Mouse (Mus musculus): ENCODE measurements around the gene Btbd35f29. TPM values are rescaled to one million over a fixed set of nuclear protein-coding genes. Genes with fewer than 3 reads are reported as not detected.
"Not testable (repeated sequence)": the region's sequence is repeated elsewhere in the genome, so short reads cannot be mapped to it uniquely, and the experiment has no call there.

Btbd35f29 gene
- not detected in 2 replicates for polyA plus RNA-seq (2015; fragmentation: Nextera tagmentation; extraction: Ambion mirVana)

DNA sequence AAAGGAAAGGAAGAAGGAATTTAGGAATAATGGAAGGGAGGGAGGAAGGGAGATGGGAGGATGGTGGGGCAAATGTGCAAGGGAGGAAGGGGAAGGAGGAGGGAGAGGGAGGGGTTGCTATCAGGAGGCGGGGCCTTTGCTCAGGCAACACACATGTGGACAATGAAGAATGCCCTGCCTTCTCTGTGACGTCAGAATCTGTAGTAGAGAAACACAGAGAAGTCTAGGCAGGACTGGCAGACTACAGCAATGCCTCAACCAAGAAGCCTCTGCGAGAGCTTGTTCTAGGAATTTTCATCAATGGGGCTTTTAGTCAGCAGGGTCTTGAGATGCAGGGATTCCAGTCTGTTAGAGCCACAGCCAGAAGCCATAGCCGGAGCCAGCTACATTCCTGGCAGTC lies at the start of gene Btbd35f29:
Gene Btbd35f29, plus strand, starts transcription at position 301 of the 400 bp plus-strand sequence.
- not testable (repeated sequence) for H3K4me2 ChIP-seq (replicated peaks; ENCODE audit: low read depth); ATAC-seq (ENCODE audit: low FRiP score, low TSS enrichment)

DNA sequence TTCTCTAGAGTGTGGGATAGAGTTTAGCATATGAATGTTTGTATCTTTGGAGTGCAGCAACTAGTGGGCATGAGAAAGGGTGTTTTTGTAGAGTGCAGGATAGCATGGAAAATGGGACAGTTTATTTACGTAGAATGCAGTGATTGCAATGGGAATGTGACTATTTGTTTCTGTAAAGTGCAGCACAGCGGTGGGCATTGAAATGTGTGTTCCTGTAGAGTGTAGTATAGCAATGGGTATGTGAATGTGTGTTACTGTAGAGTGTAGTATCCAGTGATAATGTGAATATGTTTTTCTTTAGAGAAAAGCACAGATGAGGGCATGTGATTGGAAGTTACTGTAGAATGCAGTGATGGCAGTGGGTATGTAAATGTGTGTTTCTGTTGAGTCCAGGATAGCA lies 23.9 kb downstream of the Btbd35f29 start:
- DNase-seq (ENCODE audit: low spot score); H3K27ac ChIP-seq (replicated peaks); H3K9me3 ChIP-seq (ENCODE audit: control insufficient read depth, low read length); ATAC-seq (ENCODE audit: low FRiP score, low TSS enrichment); H3K4me3 ChIP-seq (ENCODE audit: low read depth, low read length); H3K4me2 ChIP-seq (replicated peaks; ENCODE audit: low read depth); H3K27me3 ChIP-seq (ENCODE audit: control insufficient read depth, insufficient read depth, low read length); H3K9ac ChIP-seq (ENCODE audit: low read length); H3K4me1 ChIP-seq (replicated peaks; ENCODE audit: control insufficient read depth, insufficient read depth); H3K36me3 ChIP-seq (ENCODE audit: control insufficient read depth, insufficient read depth, low read length): not testable (repeated sequence)
- WGBS: 80% methylated on average over 2 of the region's 2 CpGs

More for the DNA sequence above, at the start of gene Btbd35f29:
- not testable (repeated sequence) for H3K27ac ChIP-seq (replicated peaks); H3K4me1 ChIP-seq (replicated peaks; ENCODE audit: control insufficient read depth, insufficient read depth); DNase-seq (ENCODE audit: low spot score); H3K36me3 ChIP-seq (ENCODE audit: control insufficient read depth, insufficient read depth, low read length); H3K9me3 ChIP-seq (ENCODE audit: control insufficient read depth, low read length); H3K4me3 ChIP-seq (ENCODE audit: low read depth, low read length); H3K9ac ChIP-seq (ENCODE audit: low read length); H3K27me3 ChIP-seq (ENCODE audit: control insufficient read depth, insufficient read depth, low read length)
- no CpG with 5 or more reads among the region's 4 CpGs for WGBS

DNA sequence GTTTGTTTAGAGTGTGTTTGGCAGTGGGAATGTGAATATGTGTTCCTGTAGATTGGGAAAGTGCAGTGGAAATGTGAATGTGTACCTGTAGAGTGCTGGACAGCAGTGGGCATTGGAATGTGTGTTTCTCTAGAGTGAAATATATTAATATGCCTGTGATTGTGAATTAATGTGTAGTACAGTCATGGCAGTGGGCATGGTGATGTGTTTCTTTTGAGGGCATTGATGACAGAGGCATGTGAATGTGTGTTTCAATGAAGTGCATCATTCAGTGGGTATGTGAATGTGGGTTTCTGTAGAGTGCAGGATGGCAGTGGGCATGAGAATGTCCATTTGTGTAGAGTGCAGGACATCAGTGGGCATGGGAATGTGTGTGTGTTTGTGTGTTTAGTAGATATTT lies 27.7 kb downstream of the Btbd35f29 start:
- H3K36me3 ChIP-seq (ENCODE audit: control insufficient read depth, insufficient read depth, low read length); H3K4me2 ChIP-seq (replicated peaks; ENCODE audit: low read depth); H3K9ac ChIP-seq (ENCODE audit: low read length); H3K27me3 ChIP-seq (ENCODE audit: control insufficient read depth, insufficient read depth, low read length); H3K4me1 ChIP-seq (replicated peaks; ENCODE audit: control insufficient read depth, insufficient read depth); ATAC-seq (ENCODE audit: low FRiP score, low TSS enrichment); DNase-seq (ENCODE audit: low spot score); H3K9me3 ChIP-seq (ENCODE audit: control insufficient read depth, low read length); H3K27ac ChIP-seq (replicated peaks); H3K4me3 ChIP-seq (ENCODE audit: low read depth, low read length): not testable (repeated sequence)

DNA sequence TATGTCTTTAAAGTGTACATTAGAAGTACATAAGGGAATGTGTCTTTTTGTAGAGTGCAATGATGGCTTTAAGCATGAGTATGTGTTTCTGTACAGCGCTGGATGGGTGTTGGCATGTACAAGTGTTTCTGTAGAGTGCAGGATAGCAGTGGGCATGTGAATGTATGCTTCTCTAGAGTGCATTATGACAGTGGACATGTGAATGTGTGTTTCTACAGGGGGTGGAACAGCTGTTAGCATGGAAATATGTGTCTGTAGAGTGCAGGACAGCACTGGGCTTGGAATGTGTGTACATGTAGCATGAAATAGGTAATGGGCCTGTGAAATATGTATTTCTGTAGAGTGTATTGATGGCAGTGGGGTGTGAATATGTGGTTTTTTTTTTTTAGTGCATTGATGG lies 28.4 kb downstream of the Btbd35f29 start:
- not testable (repeated sequence) for H3K9ac ChIP-seq (ENCODE audit: low read length); H3K4me3 ChIP-seq (ENCODE audit: low read depth, low read length); H3K36me3 ChIP-seq (ENCODE audit: control insufficient read depth, insufficient read depth, low read length); DNase-seq (ENCODE audit: low spot score); H3K27me3 ChIP-seq (ENCODE audit: control insufficient read depth, insufficient read depth, low read length); H3K9me3 ChIP-seq (ENCODE audit: control insufficient read depth, low read length); ATAC-seq (ENCODE audit: low FRiP score, low TSS enrichment); H3K4me2 ChIP-seq (replicated peaks; ENCODE audit: low read depth); H3K4me1 ChIP-seq (replicated peaks; ENCODE audit: control insufficient read depth, insufficient read depth); H3K27ac ChIP-seq (replicated peaks)
- 79% methylated on average over 1 of the region's 1 CpGs for WGBS

DNA sequence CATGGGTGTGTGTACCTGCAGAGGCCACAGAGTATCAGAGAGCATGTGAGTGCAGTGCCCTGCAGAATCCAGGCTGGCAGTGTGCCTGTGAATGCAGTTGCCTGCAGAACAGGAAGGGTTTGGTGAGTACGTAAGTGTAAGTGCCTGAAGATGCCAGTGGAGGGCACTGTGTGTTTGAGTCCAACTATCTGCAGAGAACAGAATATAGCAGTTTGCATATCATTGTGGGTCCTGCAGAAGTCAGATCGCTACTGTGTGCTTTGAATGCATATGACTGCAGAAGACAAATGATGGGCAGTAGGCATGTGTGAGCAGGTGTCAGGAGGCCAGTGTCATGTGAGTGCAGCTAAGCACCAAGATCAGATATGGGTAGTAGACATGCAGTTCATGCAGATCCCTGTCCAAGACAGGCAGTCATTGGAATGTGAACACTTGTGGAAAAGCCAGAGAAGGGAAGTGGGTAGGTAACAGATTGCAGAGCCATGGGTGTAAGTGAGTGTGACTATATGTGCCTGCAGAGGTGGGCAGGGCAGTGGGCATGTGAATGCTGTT lies 41.1 kb downstream of the Btbd35f29 start:
- H3K36me3 ChIP-seq (ENCODE audit: control insufficient read depth, insufficient read depth, low read length); H3K27ac ChIP-seq (replicated peaks); H3K27me3 ChIP-seq (ENCODE audit: control insufficient read depth, insufficient read depth, low read length); H3K4me3 ChIP-seq (ENCODE audit: low read depth, low read length); H3K9ac ChIP-seq (ENCODE audit: low read length); H3K9me3 ChIP-seq (ENCODE audit: control insufficient read depth, low read length); ATAC-seq (ENCODE audit: low FRiP score, low TSS enrichment); H3K4me2 ChIP-seq (replicated peaks; ENCODE audit: low read depth); H3K4me1 ChIP-seq (replicated peaks; ENCODE audit: control insufficient read depth, insufficient read depth): not testable (repeated sequence)
- peak; percentile 13 for DNase-seq (ENCODE audit: low spot score)
- WGBS: 76% methylated on average over 2 of the region's 2 CpGs

DNA sequence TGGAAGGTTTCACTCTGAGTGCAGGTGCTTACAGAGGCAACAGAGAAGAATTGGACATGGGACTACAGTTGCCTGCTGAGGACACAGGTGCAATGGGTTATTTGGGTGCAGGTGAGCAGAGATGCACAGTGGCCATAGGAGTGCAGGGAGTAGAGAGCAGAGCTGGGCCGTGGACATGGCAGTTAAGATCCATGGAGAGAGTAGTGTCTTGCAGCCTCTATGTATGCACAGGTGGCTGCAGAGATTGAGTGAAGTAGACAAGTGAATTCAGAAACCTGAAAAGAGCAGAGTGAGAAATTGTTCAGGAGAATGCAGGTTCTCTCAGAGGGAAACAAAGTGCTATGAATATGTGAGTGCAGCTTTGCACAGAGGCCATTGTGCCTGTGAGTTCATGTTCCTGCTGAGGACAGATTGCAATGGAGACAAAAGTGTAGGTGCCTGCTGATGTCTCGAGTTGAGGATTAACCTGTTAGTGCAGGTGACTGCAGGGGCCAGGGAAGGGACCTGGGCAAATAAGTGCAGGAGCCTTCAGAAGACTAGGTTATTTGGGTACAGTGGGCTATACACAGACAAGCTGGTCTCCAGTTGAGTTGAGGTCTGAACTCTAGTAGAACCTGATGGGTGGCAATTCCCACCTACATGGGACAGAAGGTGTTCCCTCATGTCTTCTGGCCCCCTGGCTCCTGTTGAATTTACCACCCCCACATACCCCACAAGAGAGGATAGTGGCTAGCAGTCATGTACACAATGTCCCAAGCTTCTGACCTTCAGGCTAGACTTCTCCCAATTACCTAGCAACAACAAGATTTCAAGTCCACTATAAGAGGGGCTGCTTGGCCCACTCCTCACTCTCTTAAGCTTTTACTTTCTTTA lies 42.2 kb downstream of the Btbd35f29 start:
- not testable (repeated sequence) for H3K27ac ChIP-seq (replicated peaks); ATAC-seq (ENCODE audit: low FRiP score, low TSS enrichment); H3K4me3 ChIP-seq (ENCODE audit: low read depth, low read length); H3K9ac ChIP-seq (ENCODE audit: low read length); DNase-seq (ENCODE audit: low spot score); H3K4me1 ChIP-seq (replicated peaks; ENCODE audit: control insufficient read depth, insufficient read depth); H3K27me3 ChIP-seq (ENCODE audit: control insufficient read depth, insufficient read depth, low read length); H3K4me2 ChIP-seq (replicated peaks; ENCODE audit: low read depth); H3K9me3 ChIP-seq (ENCODE audit: control insufficient read depth, low read length); H3K36me3 ChIP-seq (ENCODE audit: control insufficient read depth, insufficient read depth, low read length)
- WGBS: 57% methylated on average over 2 of the region's 2 CpGs

DNA sequence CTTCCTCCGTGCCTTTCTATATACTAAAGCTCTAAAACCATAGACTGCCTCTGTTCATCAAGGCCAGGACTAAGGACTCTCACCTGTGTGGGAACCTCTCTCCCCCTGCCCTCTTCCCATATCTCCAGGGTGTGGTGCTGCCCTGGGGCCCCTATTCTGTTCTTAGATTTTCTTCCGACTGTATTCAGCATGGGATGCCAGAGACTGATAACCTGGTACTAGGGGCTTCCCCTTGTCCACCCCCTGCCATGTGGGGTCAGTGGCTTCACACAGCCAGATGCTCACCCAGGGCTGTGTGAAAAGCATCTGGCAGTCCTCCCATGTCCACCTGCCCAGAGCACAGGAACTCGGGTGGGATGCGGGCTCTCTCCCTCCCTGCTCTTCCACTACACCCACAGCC lies 43.1 kb downstream of the Btbd35f29 start:
- peak; percentile 13 for DNase-seq (ENCODE audit: low spot score)
- H3K27ac ChIP-seq (replicated peaks); ATAC-seq (ENCODE audit: low FRiP score, low TSS enrichment); H3K4me1 ChIP-seq (replicated peaks; ENCODE audit: control insufficient read depth, insufficient read depth); H3K9me3 ChIP-seq (ENCODE audit: control insufficient read depth, low read length); H3K9ac ChIP-seq (ENCODE audit: low read length); H3K4me2 ChIP-seq (replicated peaks; ENCODE audit: low read depth); H3K36me3 ChIP-seq (ENCODE audit: control insufficient read depth, insufficient read depth, low read length); H3K4me3 ChIP-seq (ENCODE audit: low read depth, low read length); H3K27me3 ChIP-seq (ENCODE audit: control insufficient read depth, insufficient read depth, low read length): not testable (repeated sequence)
- WGBS: 78% methylated on average over 4 of the region's 4 CpGs

DNA sequence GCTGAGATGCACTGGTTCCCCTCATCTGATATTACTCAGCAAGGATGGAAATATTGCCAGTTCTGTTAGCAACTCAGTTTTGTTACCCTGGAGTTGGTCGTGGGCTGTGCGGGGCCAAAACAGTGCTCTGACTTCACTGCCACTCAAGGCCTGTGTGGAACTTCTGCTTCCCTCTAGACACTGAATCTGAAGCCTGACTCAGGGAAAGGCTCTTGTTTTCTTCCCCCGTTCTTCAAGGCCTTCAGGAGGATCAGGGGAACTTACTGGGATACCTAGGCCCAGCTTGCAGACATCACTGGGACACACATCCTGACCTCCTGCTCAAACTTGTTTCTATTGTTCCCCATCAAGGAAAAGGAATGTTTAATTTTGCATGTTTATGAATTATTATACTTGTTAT lies 45.2 kb downstream of the Btbd35f29 start:
- H3K4me1 ChIP-seq (replicated peaks; ENCODE audit: control insufficient read depth, insufficient read depth); H3K9me3 ChIP-seq (ENCODE audit: control insufficient read depth, low read length); DNase-seq (ENCODE audit: low spot score); H3K27ac ChIP-seq (replicated peaks); H3K4me3 ChIP-seq (ENCODE audit: low read depth, low read length); H3K27me3 ChIP-seq (ENCODE audit: control insufficient read depth, insufficient read depth, low read length); H3K4me2 ChIP-seq (replicated peaks; ENCODE audit: low read depth); H3K36me3 ChIP-seq (ENCODE audit: control insufficient read depth, insufficient read depth, low read length); ATAC-seq (ENCODE audit: low FRiP score, low TSS enrichment); H3K9ac ChIP-seq (ENCODE audit: low read length): not testable (repeated sequence)
- 75% methylated on average over 3 of the region's 3 CpGs for WGBS

DNA sequence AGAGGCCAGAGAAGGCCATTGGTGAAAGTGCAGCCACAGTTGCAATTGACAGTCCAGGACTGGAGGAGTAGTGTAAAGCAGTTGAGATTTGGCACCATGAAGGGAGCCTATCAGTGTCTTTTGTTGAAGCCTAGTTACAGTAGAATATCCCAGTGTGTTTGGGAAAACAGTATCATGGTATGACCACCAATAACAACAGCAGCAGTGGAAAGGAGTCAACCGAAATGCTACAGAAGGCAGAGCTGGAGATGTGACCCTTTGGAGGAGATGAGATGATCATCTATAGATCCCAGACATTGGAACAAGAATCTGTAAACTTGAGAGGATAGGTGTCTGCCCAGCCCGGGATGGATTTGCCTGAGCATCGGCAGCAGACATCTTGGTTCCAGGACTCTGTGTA lies 47.7 kb downstream of the Btbd35f29 start:
- not testable (repeated sequence) for H3K4me3 ChIP-seq (ENCODE audit: low read depth, low read length); H3K4me1 ChIP-seq (replicated peaks; ENCODE audit: control insufficient read depth, insufficient read depth); H3K9ac ChIP-seq (ENCODE audit: low read length); DNase-seq (ENCODE audit: low spot score); H3K27me3 ChIP-seq (ENCODE audit: control insufficient read depth, insufficient read depth, low read length); H3K36me3 ChIP-seq (ENCODE audit: control insufficient read depth, insufficient read depth, low read length); H3K4me2 ChIP-seq (replicated peaks; ENCODE audit: low read depth); H3K9me3 ChIP-seq (ENCODE audit: control insufficient read depth, low read length); H3K27ac ChIP-seq (replicated peaks); ATAC-seq (ENCODE audit: low FRiP score, low TSS enrichment)
- 94% methylated on average over 2 of the region's 3 CpGs for WGBS
